Mouse (Mus musculus) lung, postnatal 25 days (tissue): ENCODE data around the gene Ptpn1.

Experiments used
- DNase-seq: peaks from one replicate; pipeline ENCODE4 v3.0.0; 2022; ENCODE audit warnings: low spot score

Ptpn1 gene

GRCm38 (mm10) chr2:167972809-167973208, 41.0 kb downstream of the Ptpn1 start:
- DNase-seq = no peak

GRCm38 (mm10) chr2:167975746-167976145, 43.9 kb downstream of the Ptpn1 start:
- no peak for DNase-seq

GRCm38 (mm10) chr2:167978271-167978670, 46.4 kb downstream of the Ptpn1 start:
- peak; percentile 51 for DNase-seq

GRCm38 (mm10) chr2:167980391-167980790, 48.5 kb downstream of the Ptpn1 start:
- DNase-seq = no peak

GRCm38 (mm10) chr2:167982646-167983045, 50.8 kb downstream of the Ptpn1 start:
- peak; percentile 54 for DNase-seq

- no peak for DNase-seq
Observed at GRCm38 (mm10) chr2:167984371-167984770, 52.5 kb downstream of the Ptpn1 start.

GRCm38 (mm10) chr2:167984946-167985345, 53.1 kb downstream of the Ptpn1 start:
- DNase-seq = no peak

- peak; percentile 47 for DNase-seq
Observed at GRCm38 (mm10) chr2:167986762-167987161, 54.9 kb downstream of the Ptpn1 start.

- no peak for DNase-seq
Observed at GRCm38 (mm10) chr2:167987640-167988039, 55.8 kb downstream of the Ptpn1 start.

- DNase-seq = peak; percentile 44
Observed at GRCm38 (mm10) chr2:167989310-167989709, 57.5 kb downstream of the Ptpn1 start.

- DNase-seq = no peak
Observed at GRCm38 (mm10) chr2:167993260-167993659, 61.4 kb downstream of the Ptpn1 start.

GRCm38 (mm10) chr2:167995870-167996635, 64.2 kb downstream of the Ptpn1 start:
- no peak for DNase-seq

GRCm38 (mm10) chr2:167996672-167997215, 64.9 kb downstream of the Ptpn1 start:
- DNase-seq = no peak

- DNase-seq = no peak
Observed at GRCm38 (mm10) chr2:167997562-167997961, 65.7 kb downstream of the Ptpn1 start.

- DNase-seq = no peak
Observed at GRCm38 (mm10) chr2:167999145-167999743, 67.4 kb downstream of the Ptpn1 start.

- no peak for DNase-seq
Observed at GRCm38 (mm10) chr2:168002188-168002587, 70.3 kb downstream of the Ptpn1 start.

GRCm38 (mm10) chr2:168002884-168003283, 71.0 kb downstream of the Ptpn1 start:
- no peak for DNase-seq

- peak; percentile 45 for DNase-seq
Observed at GRCm38 (mm10) chr2:168003431-168003830, 71.6 kb downstream of the Ptpn1 start.

GRCm38 (mm10) chr2:168004369-168004768, 72.5 kb downstream of the Ptpn1 start:
- DNase-seq = no peak

GRCm38 (mm10) chr2:168005005-168005404, 73.1 kb downstream of the Ptpn1 start:
- no peak for DNase-seq

- DNase-seq = peak; percentile 26
Observed at GRCm38 (mm10) chr2:168005616-168006015, 73.8 kb downstream of the Ptpn1 start.

- no peak for DNase-seq
Observed at GRCm38 (mm10) chr2:168006489-168006888, 74.6 kb downstream of the Ptpn1 start.

- DNase-seq = no peak
Observed at GRCm38 (mm10) chr2:168008132-168008531, 76.3 kb downstream of the Ptpn1 start.
